Mouse (Mus musculus): ENCODE measurements at regions not wholly inside any gene's neighbourhood (a gene's known extent, or its start where the extent isn't known, plus 50 kb on each side); places are given as distances from the start of the nearest gene placed in this dataset.
A peak's percentile ranks its signal among the peaks of the same experiment; 100 is the strongest.

DNA sequence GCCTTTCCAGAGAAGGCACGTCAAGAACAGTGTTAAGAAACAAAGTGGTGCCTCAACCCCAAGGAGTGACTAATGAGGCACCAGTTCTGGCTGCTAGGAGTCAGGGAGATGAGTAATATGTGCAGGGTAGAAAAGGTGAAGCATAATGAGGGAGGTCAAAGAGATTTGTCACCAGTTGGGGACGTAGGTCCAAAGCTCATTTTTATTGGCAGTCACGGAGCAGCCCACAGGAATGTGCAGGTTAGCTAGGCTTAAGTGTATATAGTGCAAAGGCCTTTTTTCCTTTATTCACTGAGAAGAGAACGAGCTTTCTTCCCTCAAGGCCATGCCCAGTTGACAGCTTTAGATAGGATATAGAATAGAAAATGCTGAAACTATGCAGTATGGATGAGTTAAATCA lies 261.8 kb downstream of the Rad51ap2 start:
- Histone ChIP-seq H3K27ac (ENCODE audit: low read depth, low read length) (no peak overlapping the region), H3K36me3 (ENCODE audit: insufficient read depth, low read length) (no peaks in the 10 kb centered on the region), H3K9me3 (ENCODE audit: low read length) (no peaks in the 10 kb centered on the region), H3K9ac (replicated peaks; ENCODE audit: low read length, poor library complexity, severe bottlenecking) (no peak overlapping the region), H3K4me1 (ENCODE audit: insufficient read depth, low read length) (no peaks in the 10 kb centered on the region), H3K4me2 (ENCODE audit: low read depth, low read length, poor library complexity, severe bottlenecking) (no peak overlapping the region), H3K4me3 (ENCODE audit: low read depth, low read length) (no peak overlapping the region), H3K27me3 (ENCODE audit: insufficient read depth, low read length) (no peaks in the 10 kb centered on the region)
- no peak for TF ChIP-seq CTCF (IDR thresholded peaks at IDR 0.05)
- WGBS = 77% methylated on average over 4 of the region's 4 CpGs
- DNase-seq (ENCODE audit: low spot score) (no peak), ATAC-seq (ENCODE audit: low FRiP score) (no peak)

DNA sequence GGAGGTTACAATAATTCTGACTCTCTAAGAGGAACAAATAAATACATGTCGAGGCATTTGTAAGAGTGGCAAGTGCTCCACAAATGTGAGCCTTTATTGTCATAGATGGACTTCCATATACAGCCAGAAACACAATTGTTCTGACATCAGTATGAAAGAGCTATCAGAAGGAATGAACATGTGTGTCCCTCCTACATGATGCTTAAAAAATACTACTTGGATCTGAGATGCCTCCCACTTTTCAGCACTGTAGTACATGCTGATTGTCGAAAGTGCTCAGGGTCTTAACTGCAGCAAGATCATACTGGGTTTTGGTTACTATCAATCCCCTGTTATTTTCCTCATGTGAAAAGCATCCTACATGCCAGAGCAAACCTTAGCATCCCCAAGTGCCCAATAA lies 295.6 kb downstream of the Rad51ap2 start:
- WGBS = 80% methylated on average over 2 of the region's 2 CpGs
- ATAC-seq (ENCODE audit: low FRiP score) (no peak), DNase-seq (ENCODE audit: low spot score) (no peak)
- no peak for TF ChIP-seq CTCF (IDR thresholded peaks at IDR 0.05)
- Histone ChIP-seq H3K4me1 (ENCODE audit: insufficient read depth, low read length) (no peaks in the 10 kb centered on the region), H3K4me3 (ENCODE audit: low read depth, low read length) (no peak overlapping the region), H3K9me3 (ENCODE audit: low read length) (no peaks in the 10 kb centered on the region), H3K27ac (ENCODE audit: low read depth, low read length) (no peak overlapping the region), H3K9ac (replicated peaks; ENCODE audit: low read length, poor library complexity, severe bottlenecking) (no peak overlapping the region), H3K4me2 (ENCODE audit: low read depth, low read length, poor library complexity, severe bottlenecking) (no peak overlapping the region), H3K36me3 (ENCODE audit: insufficient read depth, low read length) (no peaks in the 10 kb centered on the region), H3K27me3 (ENCODE audit: insufficient read depth, low read length) (no peaks in the 10 kb centered on the region)

DNA sequence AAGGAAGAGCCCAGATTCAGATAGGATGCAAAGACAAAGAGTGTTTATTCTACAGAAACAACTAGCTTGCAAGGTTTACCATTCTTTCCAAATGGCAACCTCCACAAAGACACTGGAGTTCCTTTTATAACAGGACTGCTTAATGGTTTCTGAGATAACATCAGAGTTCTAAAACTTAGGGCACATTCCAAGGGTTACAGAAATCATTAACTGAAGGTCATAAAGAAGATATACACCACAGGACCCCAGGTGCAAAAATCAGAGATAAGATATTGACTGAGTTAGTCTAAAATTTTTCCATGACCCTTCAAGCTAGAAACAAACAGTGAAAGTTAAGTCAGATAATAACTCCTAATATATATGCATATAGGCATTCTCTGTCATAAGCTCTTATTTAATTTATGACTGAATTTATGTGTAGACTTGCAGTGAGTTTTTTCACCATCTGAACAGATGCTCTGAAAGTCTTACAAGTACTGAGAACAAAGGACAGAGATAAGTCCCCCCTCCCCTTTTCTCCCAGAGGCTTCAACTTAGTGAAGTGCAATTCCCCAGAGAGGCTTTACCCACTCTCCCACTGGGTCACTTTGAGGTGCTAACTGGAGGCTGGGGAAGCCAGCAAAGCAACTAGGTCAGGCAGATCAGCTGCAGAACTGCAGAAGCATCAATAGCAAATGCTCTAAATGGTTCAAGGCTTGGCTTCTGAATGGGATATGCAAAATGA lies 298.5 kb downstream of the Rad51ap2 start:
- DNase-seq (ENCODE audit: low spot score) = no peak
- no peak for ATAC-seq (ENCODE audit: low FRiP score)
- Histone ChIP-seq H3K9ac (replicated peaks; ENCODE audit: low read length, poor library complexity, severe bottlenecking) (no peak overlapping the region), H3K27me3 (ENCODE audit: insufficient read depth, low read length) (no peaks in the 10 kb centered on the region), H3K9me3 (ENCODE audit: low read length) (no peaks in the 10 kb centered on the region), H3K27ac (ENCODE audit: low read depth, low read length) (no peak overlapping the region), H3K36me3 (ENCODE audit: insufficient read depth, low read length) (no peaks in the 10 kb centered on the region), H3K4me1 (ENCODE audit: insufficient read depth, low read length) (no peaks in the 10 kb centered on the region), H3K4me2 (ENCODE audit: low read depth, low read length, poor library complexity, severe bottlenecking) (no peak overlapping the region), H3K4me3 (ENCODE audit: low read depth, low read length) (no peak overlapping the region)
- no peak for TF ChIP-seq CTCF (IDR thresholded peaks at IDR 0.05)

DNA sequence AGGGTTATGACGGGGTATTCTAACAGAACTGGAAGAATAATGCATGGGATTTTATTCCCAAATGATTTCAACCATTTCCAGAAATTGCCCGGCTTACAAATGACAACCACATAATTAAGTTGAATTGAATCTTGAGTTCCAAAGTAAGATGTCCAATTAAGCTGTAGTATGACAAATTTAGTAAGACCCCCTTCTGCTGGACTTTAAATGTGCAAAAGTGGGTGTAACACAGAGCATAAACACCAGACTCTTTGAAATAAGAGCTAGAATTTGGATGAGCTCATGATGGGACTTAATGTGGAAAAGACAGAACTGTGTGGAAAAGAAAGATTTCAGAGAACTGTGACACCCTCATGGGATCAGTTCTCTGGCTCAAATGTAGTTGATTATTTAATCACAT lies 346.4 kb downstream of the Rad51ap2 start:
- Histone ChIP-seq H3K4me3 (ENCODE audit: low read depth, low read length) (no peak overlapping the region), H3K36me3 (ENCODE audit: insufficient read depth, low read length) (no peaks in the 10 kb centered on the region), H3K4me1 (ENCODE audit: insufficient read depth, low read length) (no peaks in the 10 kb centered on the region), H3K9ac (replicated peaks; ENCODE audit: low read length, poor library complexity, severe bottlenecking) (no peak overlapping the region), H3K27me3 (ENCODE audit: insufficient read depth, low read length) (no peaks in the 10 kb centered on the region), H3K4me2 (ENCODE audit: low read depth, low read length, poor library complexity, severe bottlenecking) (no peak overlapping the region), H3K9me3 (ENCODE audit: low read length) (no peaks in the 10 kb centered on the region), H3K27ac (ENCODE audit: low read depth, low read length) (no peak overlapping the region)
- ATAC-seq (ENCODE audit: low FRiP score) (no peak), DNase-seq (ENCODE audit: low spot score) (no peak)
- no peak for TF ChIP-seq CTCF (IDR thresholded peaks at IDR 0.05)
- 73% methylated on average over 2 of the region's 2 CpGs for WGBS

GRCm38 (mm10) chr12:11803162-11803561 lies 347.3 kb downstream of the Rad51ap2 start:
- no peak overlapping the region for H3K27ac ChIP-seq (ENCODE audit: low read depth, low read length)
- TF ChIP-seq CTCF (IDR thresholded peaks at IDR 0.05) = no peak
- no peak overlapping the region for H3K4me3 ChIP-seq (ENCODE audit: low read depth, low read length)
- no peaks in the 10 kb centered on the region for H3K9me3 ChIP-seq (ENCODE audit: low read length)
- 79% methylated on average over 1 of the region's 1 CpGs for WGBS
- no peak for ATAC-seq (ENCODE audit: low FRiP score)
- no peaks in the 10 kb centered on the region for H3K27me3 ChIP-seq (ENCODE audit: insufficient read depth, low read length)
- H3K4me1 ChIP-seq (ENCODE audit: insufficient read depth, low read length) = no peaks in the 10 kb centered on the region
- H3K36me3 ChIP-seq (ENCODE audit: insufficient read depth, low read length) = no peaks in the 10 kb centered on the region
- no peak overlapping the region for H3K4me2 ChIP-seq (ENCODE audit: low read depth, low read length, poor library complexity, severe bottlenecking)
- no peak for DNase-seq (ENCODE audit: low spot score)
- H3K9ac ChIP-seq (replicated peaks; ENCODE audit: low read length, poor library complexity, severe bottlenecking) = no peak overlapping the region

GRCm38 (mm10) chr12:11829701-11830100 lies 373.8 kb downstream of the Rad51ap2 start:
- no peaks in the 10 kb centered on the region for H3K27me3 ChIP-seq (ENCODE audit: insufficient read depth, low read length)
- peak; percentile 52; the same call in 1 of the 2 replicates for ATAC-seq (ENCODE audit: low FRiP score)
- no peak overlapping the region for H3K9ac ChIP-seq (replicated peaks; ENCODE audit: low read length, poor library complexity, severe bottlenecking)
- H3K4me2 ChIP-seq (ENCODE audit: low read depth, low read length, poor library complexity, severe bottlenecking) = no peak overlapping the region
- no peaks in the 10 kb centered on the region; the same call in 1 of the 2 replicates for H3K4me1 ChIP-seq (ENCODE audit: insufficient read depth, low read length)
- no peak overlapping the region for H3K4me3 ChIP-seq (ENCODE audit: low read depth, low read length)
- H3K9me3 ChIP-seq (ENCODE audit: low read length) = no peaks in the 10 kb centered on the region
- TF ChIP-seq CTCF (IDR thresholded peaks at IDR 0.05) = no peak
- no peak overlapping the region for H3K27ac ChIP-seq (ENCODE audit: low read depth, low read length)
- no peaks in the 10 kb centered on the region for H3K36me3 ChIP-seq (ENCODE audit: insufficient read depth, low read length)
- DNase-seq (ENCODE audit: low spot score) = no peak

Data from midbrain, postnatal 0 days (tissue).